Mouse (Mus musculus): ENCODE results near the gene Tubb1.

GRCm38 (mm10) chr2:174438737-174439449 is 11.6 kb upstream of the Tubb1 start, which contains the start of gene Ctsz:
- TF ChIP-seq GATA1 (IDR thresholded peaks at IDR 0.05; ENCODE audit: borderline replicate concordance, low read length) (no peak), FLI1 (IDR thresholded peaks at IDR 0.05; ENCODE audit: low read length) (no peak)

Data from megakaryocyte, embryonic 14.5 days (primary cell).